Mouse (Mus musculus) thymus, postnatal 36 days (tissue): ENCODE measurements around the gene Acsl3.

Experiments used
- DNase-seq, 2 experiments: peaks; one replicate each; pipeline ENCODE4 v3.0.0; 2022; ENCODE audit warnings: mixed read lengths in 2 of 2

Acsl3 gene

DNA sequence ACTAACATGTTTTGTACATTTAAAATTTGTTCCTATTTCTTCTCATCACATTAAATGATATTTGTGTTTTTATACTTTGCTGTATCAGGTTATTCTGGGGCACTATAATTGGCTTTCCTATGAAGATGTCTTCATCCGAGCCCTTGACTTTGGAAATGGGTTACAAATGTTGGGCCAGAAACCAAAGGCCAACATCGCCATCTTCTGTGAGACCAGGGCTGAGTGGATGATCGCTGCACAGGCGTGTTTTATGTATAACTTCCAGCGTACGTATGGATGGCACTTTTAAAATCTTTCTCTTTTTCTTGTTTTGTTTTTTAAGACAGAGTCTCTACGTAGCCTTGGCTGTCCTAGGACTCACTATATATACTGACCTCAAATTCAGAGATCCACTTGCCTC, 30.5 kb downstream of the Acsl3 start:
- no peak for DNase-seq

GRCm38 (mm10) chr1:78694503-78695258, 37.1 kb downstream of the Acsl3 start:
- DNase-seq: no peak

DNA sequence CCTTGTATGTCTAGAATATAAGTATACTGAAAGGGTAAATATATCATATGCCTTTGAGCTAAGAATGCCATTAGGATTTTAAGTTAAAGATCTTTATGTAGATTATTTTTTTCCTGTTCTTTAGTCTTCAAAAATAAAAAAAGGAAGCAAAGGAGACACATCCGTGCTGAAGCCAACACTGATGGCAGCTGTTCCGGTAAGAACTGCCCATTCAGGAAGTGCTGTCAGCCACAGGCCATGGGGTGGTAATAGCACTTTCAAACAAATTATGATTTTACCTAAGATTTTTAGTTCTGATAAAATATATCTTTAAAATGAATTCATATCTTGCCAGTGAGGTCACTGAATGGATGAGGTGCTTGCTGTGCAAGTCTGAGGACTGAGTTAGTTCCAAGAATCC, 38.7 kb downstream of the Acsl3 start:
- DNase-seq: no peak

GRCm38 (mm10) chr1:78696903-78697302, 39.3 kb downstream of the Acsl3 start:
- no peak for DNase-seq

DNA sequence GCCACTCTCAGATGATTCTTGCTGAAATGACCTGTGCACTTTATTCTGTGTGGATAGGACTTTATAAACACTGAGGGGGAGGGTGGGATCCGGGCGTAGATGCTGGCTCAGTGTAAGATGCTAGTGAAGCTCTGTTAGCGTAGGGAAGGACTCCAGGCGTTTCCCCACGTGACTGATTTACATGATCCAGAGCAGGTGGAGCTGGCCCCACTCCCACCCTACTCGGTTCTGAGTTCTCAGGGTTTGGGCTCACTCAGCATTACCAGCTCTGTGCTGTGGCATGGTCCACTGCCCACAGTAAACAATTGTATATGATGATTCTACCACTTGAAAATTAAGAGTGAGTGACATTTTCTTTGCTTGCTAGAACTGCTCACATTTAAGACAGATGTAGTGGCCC, 40.5 kb downstream of the Acsl3 start:
- DNase-seq: no peak

- DNase-seq: no peak
These were observed 44.1 kb downstream of the Acsl3 start for GRCm38 (mm10) chr1:78701740-78702139.

- DNase-seq: no peak
These were observed 44.8 kb downstream of the Acsl3 start for GRCm38 (mm10) chr1:78702282-78702963.

DNA sequence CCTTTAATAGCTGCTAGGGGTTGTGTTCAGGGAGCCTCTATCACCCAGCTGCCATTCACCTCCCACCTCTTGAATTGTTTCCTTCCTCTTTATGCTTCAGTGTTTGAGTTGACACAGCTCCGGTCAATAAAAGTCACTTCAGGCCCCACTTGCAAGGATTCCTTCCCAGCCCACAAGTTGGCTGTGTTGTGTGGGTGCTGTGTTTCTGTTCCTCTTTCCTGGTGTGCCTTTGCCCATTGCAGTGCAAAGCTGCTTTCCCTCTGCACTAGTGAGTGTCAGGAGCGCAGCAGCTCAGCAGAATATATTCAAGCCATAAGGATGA, 45.3 kb downstream of the Acsl3 start:
- no peak for DNase-seq

DNA sequence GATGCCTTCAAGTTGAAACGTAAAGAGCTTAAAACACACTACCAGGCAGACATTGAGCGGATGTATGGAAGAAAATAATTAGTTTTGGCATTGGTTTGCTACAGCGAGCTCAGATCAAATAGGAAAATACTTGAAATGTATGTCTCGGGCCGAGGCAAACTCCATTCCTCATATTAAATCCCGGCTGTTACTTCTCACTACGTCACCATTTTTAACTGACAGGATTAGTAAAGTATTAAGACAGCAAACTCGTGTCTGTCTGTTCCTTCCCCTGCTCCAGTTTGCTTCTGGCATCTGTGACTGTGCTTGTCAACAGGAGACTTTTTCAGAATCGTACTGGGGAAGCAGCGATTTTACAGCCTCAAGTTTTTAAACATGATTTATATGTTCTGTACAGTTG, 48.7 kb downstream of the Acsl3 start:
- DNase-seq: no peak

DNA sequence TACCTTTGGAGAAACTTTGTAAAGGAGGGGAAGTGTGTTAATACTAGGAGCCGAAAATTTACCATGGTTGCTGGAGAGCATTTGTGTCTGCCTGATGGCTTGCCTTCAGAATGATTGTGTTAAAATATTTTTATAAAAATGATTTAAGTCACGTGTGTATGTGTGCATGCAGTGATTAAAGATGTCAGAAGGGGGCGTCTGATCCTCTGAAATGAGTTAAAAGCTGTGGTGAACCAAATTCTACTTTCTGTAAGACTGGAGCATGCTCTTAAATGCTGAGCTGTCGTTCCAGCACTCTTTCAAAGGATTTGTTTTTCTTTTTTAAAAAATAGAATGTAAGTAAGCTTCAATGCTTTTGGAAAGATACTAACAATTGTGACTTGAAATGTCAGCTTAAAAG, 49.7 kb downstream of the Acsl3 start:
- DNase-seq: no peak

DNA sequence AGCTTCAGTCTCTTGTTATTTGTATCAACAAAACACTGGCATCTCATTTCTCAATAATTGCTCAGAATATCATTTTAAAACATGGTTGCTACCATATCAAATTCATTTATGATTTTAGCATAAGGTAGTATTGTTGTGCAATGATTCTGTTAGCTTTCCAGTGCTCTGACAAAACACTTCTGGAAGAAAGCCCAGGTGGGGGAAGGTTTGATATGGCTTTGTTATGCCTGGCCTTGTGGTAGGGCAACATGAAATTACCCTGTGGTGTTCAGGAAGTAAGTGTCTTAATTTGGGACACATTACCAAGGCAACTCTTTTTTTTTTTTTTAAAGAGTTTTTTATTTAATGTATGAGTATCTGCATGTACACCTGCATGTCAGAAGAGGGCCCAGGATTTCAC, 52.4 kb downstream of the Acsl3 start:
- no peak for DNase-seq

GRCm38 (mm10) chr1:78710613-78711329, 53.1 kb downstream of the Acsl3 start:
- no peak for DNase-seq

DNA sequence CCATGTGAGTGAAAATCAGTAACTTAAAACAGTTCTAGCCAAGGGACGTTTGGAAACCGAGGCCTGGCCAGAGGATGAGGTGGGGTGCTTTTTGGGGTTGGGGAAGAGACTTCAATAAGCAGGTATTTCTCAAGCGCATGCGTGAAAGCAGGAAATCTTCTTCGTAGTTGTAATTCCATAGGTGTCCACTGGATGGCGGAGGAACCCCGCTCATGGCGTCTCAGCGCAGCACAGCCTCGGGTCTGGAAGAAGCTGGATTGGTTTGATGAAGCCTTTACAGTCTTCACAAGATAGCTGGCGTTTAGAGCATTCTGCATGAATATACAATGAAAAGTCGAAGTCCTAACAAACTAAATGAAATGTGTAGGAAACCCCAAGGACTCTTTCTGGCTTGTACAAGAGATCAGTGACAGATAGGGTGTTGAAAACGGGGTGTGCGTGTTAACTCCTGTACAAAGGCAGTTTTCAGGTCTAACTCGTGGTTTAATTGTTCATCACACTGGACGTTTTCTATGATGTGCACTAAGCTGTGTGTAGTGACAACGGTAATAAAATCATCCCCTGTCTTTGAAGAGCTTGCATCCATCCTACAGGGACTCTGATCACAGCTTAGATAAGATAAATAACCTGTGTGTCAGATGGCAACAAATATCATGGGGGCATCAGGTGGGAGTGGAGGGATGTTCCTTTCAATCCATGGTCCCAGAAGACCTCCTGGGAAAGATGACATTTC, 67.0 kb downstream of the Acsl3 start:
- peak; percentile 64 to 70 for DNase-seq

DNA sequence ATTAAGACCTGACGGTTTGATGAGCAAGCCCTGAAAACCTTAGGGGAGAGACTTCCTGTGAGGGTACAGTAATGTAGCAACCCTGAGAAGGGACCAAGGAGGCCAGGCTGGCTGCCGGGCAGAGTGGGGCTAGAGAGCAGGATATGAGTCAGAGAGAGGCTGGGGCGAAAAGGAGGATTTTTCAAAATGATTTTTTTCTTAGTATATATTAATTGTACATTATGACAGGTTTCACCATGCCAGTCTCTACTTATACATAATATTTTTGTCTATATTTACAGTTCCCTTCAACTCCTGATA, 67.5 kb downstream of the Acsl3 start:
- no peak for DNase-seq

DNA sequence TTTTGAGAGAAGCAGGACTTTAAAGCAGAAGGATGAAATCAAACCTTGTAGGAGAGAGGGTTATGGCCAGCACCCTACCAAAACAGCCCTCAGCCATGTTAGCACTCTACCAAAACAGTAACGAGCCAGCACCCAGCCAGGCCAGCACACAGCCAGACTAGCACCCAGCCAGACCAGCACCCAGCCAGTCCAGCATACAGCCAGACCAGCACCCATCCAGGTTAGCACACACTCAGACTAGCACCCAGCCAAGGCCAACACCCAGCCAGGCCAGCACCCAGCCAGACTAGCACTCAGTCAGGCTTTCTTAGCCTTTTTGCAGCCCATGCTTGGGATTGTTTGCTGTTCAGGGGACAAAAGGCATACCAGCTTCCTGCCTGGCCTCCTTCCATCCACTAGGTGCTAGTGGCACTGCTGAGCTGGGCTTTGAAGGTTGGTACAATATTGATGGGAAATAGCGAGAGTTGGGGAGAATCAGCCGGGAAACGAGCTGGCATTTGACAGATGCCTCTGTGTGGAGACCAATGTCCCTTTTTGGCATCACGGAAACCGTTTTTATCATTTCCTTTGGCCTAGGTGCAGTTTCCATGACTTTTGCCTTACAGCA, 68.1 kb downstream of the Acsl3 start:
- DNase-seq: no peak

GRCm38 (mm10) chr1:78730114-78730720, 72.6 kb downstream of the Acsl3 start:
- no peak for DNase-seq

DNA sequence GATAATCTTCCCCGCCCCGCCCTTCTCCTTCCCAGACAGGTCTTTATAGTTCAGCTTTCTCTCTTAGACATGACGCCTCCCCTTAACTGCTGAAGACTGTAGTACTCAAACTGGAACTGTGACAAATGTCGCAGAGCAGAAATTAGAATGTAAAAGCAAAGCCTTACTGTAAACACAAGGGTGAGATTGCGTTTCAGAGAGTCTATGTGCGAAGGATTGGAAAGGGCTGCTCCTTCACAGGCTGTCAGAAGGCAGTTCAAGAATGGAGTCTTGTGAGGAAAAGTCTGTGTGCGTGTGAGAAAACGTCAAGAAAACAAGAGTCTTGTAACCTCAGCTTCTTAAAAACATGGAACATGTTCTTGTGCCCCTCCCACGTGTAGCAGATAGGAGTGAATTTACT, 74.7 kb downstream of the Acsl3 start:
- DNase-seq: no peak

GRCm38 (mm10) chr1:78734261-78735000, 76.8 kb downstream of the Acsl3 start:
- DNase-seq: no peak

- no peak for DNase-seq
These were observed 80.0 kb downstream of the Acsl3 start for GRCm38 (mm10) chr1:78737646-78738045.

DNA sequence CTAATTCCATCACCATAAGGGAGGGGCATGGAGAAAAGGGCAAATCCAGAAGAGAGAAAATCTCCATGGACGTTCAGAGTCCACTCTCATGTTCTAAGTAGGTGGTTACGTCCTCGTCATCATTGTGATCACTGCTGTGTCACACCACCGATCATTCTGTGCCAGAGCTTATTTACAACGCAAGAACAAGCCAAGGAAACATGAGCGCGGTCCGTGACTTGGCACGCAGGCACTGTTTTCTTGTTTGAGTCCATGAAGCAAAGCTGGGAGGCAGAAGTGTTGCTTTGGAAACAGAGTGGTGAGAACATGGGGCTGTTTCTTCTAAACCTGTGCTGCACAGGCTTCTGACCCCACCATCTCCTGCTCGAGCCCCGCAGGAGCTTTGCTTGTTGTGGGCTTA, 83.1 kb downstream of the Acsl3 start:
- DNase-seq: no peak

- no peak for DNase-seq
These were observed 84.6 kb downstream of the Acsl3 start for GRCm38 (mm10) chr1:78742198-78742597.

DNA sequence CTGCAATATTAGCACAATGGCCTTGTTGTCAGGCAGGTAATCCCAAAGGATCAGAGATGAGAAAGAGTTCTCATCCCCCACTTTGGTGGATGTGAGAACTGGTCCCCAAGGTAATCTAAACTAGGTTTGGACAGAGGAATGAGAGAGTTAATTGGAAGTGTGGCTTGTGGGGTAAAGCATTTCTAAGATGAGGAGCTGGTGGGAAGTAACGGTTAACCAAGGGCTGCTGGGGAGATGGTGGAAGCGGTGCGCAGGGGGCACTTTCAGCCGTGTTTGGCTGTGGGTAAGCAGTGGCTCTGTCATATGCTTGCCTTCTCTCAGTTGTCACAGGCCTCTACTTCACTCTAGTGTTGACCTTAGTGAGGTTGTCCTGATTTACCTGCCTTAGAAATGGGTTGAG, 85.7 kb downstream of the Acsl3 start:
- no peak for DNase-seq
